Mouse (Mus musculus): ENCODE measurements around the gene Vmn1r48.
"Not testable (repeated sequence)": the region's sequence is repeated elsewhere in the genome, so short reads cannot be mapped to it uniquely, and the experiment has no call there.

Vmn1r48 gene

GRCm38 (mm10) chr6:90036741-90037140, at the start of gene Vmn1r48:
Vmn1r48 (minus strand) TSS chr6:90036841.
- not testable (repeated sequence) for DNase-seq (ENCODE audit: low spot score)

- no peak for DNase-seq (ENCODE audit: low spot score)
These were observed 41.8 kb upstream of the Vmn1r48 start, which contains the start of gene Vmn1r49 for GRCm38 (mm10) chr6:90078406-90078805. Vmn1r49 (minus strand) TSS chr6:90078506.

- not testable (repeated sequence) for DNase-seq (ENCODE audit: low spot score)
These were observed 20.8 kb downstream of the Vmn1r48 start, which contains the start of gene Vmn1r47 for GRCm38 (mm10) chr6:90015847-90016246. Vmn1r47 (plus strand) TSS chr6:90016147.

- no peak for DNase-seq (ENCODE audit: low spot score)
These were observed 50.7 kb downstream of the Vmn1r48 start for GRCm38 (mm10) chr6:89985989-89986388.
